Mouse (Mus musculus): ENCODE measurements around the gene Bsg. TPM values are rescaled to one million over a fixed set of nuclear protein-coding genes. Genes with fewer than 3 reads are reported as not detected.

The Bsg gene
- polyA plus RNA-seq, 1 experiment from 2014 or later = 551 TPM

- H3K4me2 ChIP-seq (ENCODE audit: low read depth, low read length, severe bottlenecking) = peak overlapping the region; percentile 73
- peak overlapping the region; percentile 84 for H3K4me3 ChIP-seq (ENCODE audit: low read depth, low read length)
- no peaks in the 10 kb centered on the region for H3K27me3 ChIP-seq (ENCODE audit: control insufficient read depth, insufficient read depth, low read length)
- H3K36me3 ChIP-seq (ENCODE audit: control insufficient read depth, insufficient read depth, low read length) = peaks cover 11% of the 10 kb centered on the region; the same call in 1 of the 2 replicates
- peaks cover 16% of the 10 kb centered on the region for H3K4me1 ChIP-seq (replicated peaks; ENCODE audit: control insufficient read depth, insufficient read depth, low read length)
- no peak overlapping the region for H3K27ac ChIP-seq (ENCODE audit: low read depth, low read length)
- no peaks in the 10 kb centered on the region for H3K9me3 ChIP-seq (ENCODE audit: control insufficient read depth, low read length)
- H3K9ac ChIP-seq (ENCODE audit: low read length) = peak overlapping the region; percentile 92
- ATAC-seq (replicated peaks; ENCODE audit: low FRiP score) (no peak), DNase-seq (ENCODE audit: low spot score) (no peak)
- WGBS = 7% methylated on average over 10 of the region's 10 CpGs
Observed at GRCm38 (mm10) chr10:79704970-79705360, 674 bp downstream of the Bsg start.

GRCm38 (mm10) chr10:79705951-79706350, 1.7 kb downstream of the Bsg start:
- H3K27me3 ChIP-seq (ENCODE audit: control insufficient read depth, insufficient read depth, low read length) = no peaks in the 10 kb centered on the region
- no peaks in the 10 kb centered on the region for H3K9me3 ChIP-seq (ENCODE audit: control insufficient read depth, low read length)
- H3K4me1 ChIP-seq (replicated peaks; ENCODE audit: control insufficient read depth, insufficient read depth, low read length) = peaks cover 16% of the 10 kb centered on the region
- DNase-seq (ENCODE audit: low spot score) = no peak
- ATAC-seq (replicated peaks; ENCODE audit: low FRiP score) = no peak
- 0 out of 2 replicates have a peak overlapping the region, but pooled peaks have one; percentile 32 for H3K9ac ChIP-seq (ENCODE audit: low read length)
- peak overlapping the region; percentile 73; the same call in 1 of the 2 replicates for H3K4me2 ChIP-seq (ENCODE audit: low read depth, low read length, severe bottlenecking)
- no peak overlapping the region for H3K27ac ChIP-seq (ENCODE audit: low read depth, low read length)
- peak overlapping the region; percentile 84; the same call in 1 of the 2 replicates for H3K4me3 ChIP-seq (ENCODE audit: low read depth, low read length)
- 78% methylated on average over 5 of the region's 5 CpGs for WGBS
- peaks cover 15% of the 10 kb centered on the region; the same call in 1 of the 2 replicates for H3K36me3 ChIP-seq (ENCODE audit: control insufficient read depth, insufficient read depth, low read length)

- no peak for DNase-seq (ENCODE audit: low spot score)
- Histone ChIP-seq H3K9ac (ENCODE audit: low read length) (no peak overlapping the region; the same call in 1 of the 2 replicates), H3K27me3 (ENCODE audit: control insufficient read depth, insufficient read depth, low read length) (no peaks in the 10 kb centered on the region), H3K27ac (ENCODE audit: low read depth, low read length) (no peak overlapping the region), H3K4me1 (replicated peaks; ENCODE audit: control insufficient read depth, insufficient read depth, low read length) (peaks cover 16% of the 10 kb centered on the region), H3K36me3 (ENCODE audit: control insufficient read depth, insufficient read depth, low read length) (peaks cover 15% of the 10 kb centered on the region; the same call in 1 of the 2 replicates), H3K4me3 (ENCODE audit: low read depth, low read length) (0 out of 2 replicates have a peak overlapping the region, but pooled peaks have one; percentile 84), H3K9me3 (ENCODE audit: control insufficient read depth, low read length) (no peaks in the 10 kb centered on the region), H3K4me2 (ENCODE audit: low read depth, low read length, severe bottlenecking) (peak overlapping the region; percentile 21; the same call in 1 of the 2 replicates)
- 90% methylated on average over 5 of the region's 5 CpGs for WGBS
- no peak for ATAC-seq (replicated peaks; ENCODE audit: low FRiP score)
Observed at GRCm38 (mm10) chr10:79706406-79707094, 2.3 kb downstream of the Bsg start.

GRCm38 (mm10) chr10:79707162-79707561, 2.9 kb downstream of the Bsg start:
- no peak for DNase-seq (ENCODE audit: low spot score)
- H3K4me2 ChIP-seq (ENCODE audit: low read depth, low read length, severe bottlenecking) = peak overlapping the region; percentile 21; the same call in 1 of the 2 replicates
- no peak overlapping the region for H3K4me3 ChIP-seq (ENCODE audit: low read depth, low read length)
- ATAC-seq (replicated peaks; ENCODE audit: low FRiP score) = no peak
- H3K9me3 ChIP-seq (ENCODE audit: control insufficient read depth, low read length) = no peaks in the 10 kb centered on the region
- H3K27ac ChIP-seq (ENCODE audit: low read depth, low read length) = no peak overlapping the region
- H3K4me1 ChIP-seq (replicated peaks; ENCODE audit: control insufficient read depth, insufficient read depth, low read length) = peaks cover 16% of the 10 kb centered on the region
- WGBS = 91% methylated on average over 1 of the region's 1 CpGs
- no peak overlapping the region for H3K9ac ChIP-seq (ENCODE audit: low read length)
- H3K36me3 ChIP-seq (ENCODE audit: control insufficient read depth, insufficient read depth, low read length) = peaks cover 15% of the 10 kb centered on the region; the same call in 1 of the 2 replicates
- no peaks in the 10 kb centered on the region for H3K27me3 ChIP-seq (ENCODE audit: control insufficient read depth, insufficient read depth, low read length)

- no peak overlapping the region for H3K4me3 ChIP-seq (ENCODE audit: low read depth, low read length)
- ATAC-seq (replicated peaks; ENCODE audit: low FRiP score) = no peak
- no peak overlapping the region for H3K27ac ChIP-seq (ENCODE audit: low read depth, low read length)
- H3K9ac ChIP-seq (ENCODE audit: low read length) = no peak overlapping the region
- DNase-seq (ENCODE audit: low spot score) = no peak
- H3K36me3 ChIP-seq (ENCODE audit: control insufficient read depth, insufficient read depth, low read length) = peaks cover 15% of the 10 kb centered on the region; the same call in 1 of the 2 replicates
- WGBS = 79% methylated on average over 4 of the region's 4 CpGs
- H3K27me3 ChIP-seq (ENCODE audit: control insufficient read depth, insufficient read depth, low read length) = no peaks in the 10 kb centered on the region
- peaks cover 16% of the 10 kb centered on the region for H3K4me1 ChIP-seq (replicated peaks; ENCODE audit: control insufficient read depth, insufficient read depth, low read length)
- H3K9me3 ChIP-seq (ENCODE audit: control insufficient read depth, low read length) = no peaks in the 10 kb centered on the region
- H3K4me2 ChIP-seq (ENCODE audit: low read depth, low read length, severe bottlenecking) = no peak overlapping the region
Observed at GRCm38 (mm10) chr10:79707759-79708158, 3.5 kb downstream of the Bsg start.

GRCm38 (mm10) chr10:79708668-79709067, 4.4 kb downstream of the Bsg start:
- ATAC-seq (replicated peaks; ENCODE audit: low FRiP score) (no peak), DNase-seq (ENCODE audit: low spot score) (no peak)
- H3K4me1 ChIP-seq (replicated peaks; ENCODE audit: control insufficient read depth, insufficient read depth, low read length) = peaks cover 16% of the 10 kb centered on the region
- peaks cover 15% of the 10 kb centered on the region; the same call in 1 of the 2 replicates for H3K36me3 ChIP-seq (ENCODE audit: control insufficient read depth, insufficient read depth, low read length)
- H3K27ac ChIP-seq (ENCODE audit: low read depth, low read length) = no peak overlapping the region
- H3K27me3 ChIP-seq (ENCODE audit: control insufficient read depth, insufficient read depth, low read length) = no peaks in the 10 kb centered on the region
- 94% methylated on average over 21 of the region's 21 CpGs for WGBS
- no peak overlapping the region for H3K4me2 ChIP-seq (ENCODE audit: low read depth, low read length, severe bottlenecking)
- no peaks in the 10 kb centered on the region for H3K9me3 ChIP-seq (ENCODE audit: control insufficient read depth, low read length)
- no peak overlapping the region for H3K4me3 ChIP-seq (ENCODE audit: low read depth, low read length)
- no peak overlapping the region for H3K9ac ChIP-seq (ENCODE audit: low read length)

GRCm38 (mm10) chr10:79709307-79709706, 5.0 kb downstream of the Bsg start:
- H3K9ac ChIP-seq (ENCODE audit: low read length) = no peak overlapping the region
- ATAC-seq (replicated peaks; ENCODE audit: low FRiP score) = no peak
- H3K27me3 ChIP-seq (ENCODE audit: control insufficient read depth, insufficient read depth, low read length) = no peaks in the 10 kb centered on the region
- 86% methylated on average over 7 of the region's 7 CpGs for WGBS
- H3K9me3 ChIP-seq (ENCODE audit: control insufficient read depth, low read length) = no peaks in the 10 kb centered on the region
- no peak overlapping the region for H3K4me2 ChIP-seq (ENCODE audit: low read depth, low read length, severe bottlenecking)
- H3K36me3 ChIP-seq (ENCODE audit: control insufficient read depth, insufficient read depth, low read length) = peaks cover 15% of the 10 kb centered on the region; the same call in 1 of the 2 replicates
- no peak for DNase-seq (ENCODE audit: low spot score)
- H3K4me1 ChIP-seq (replicated peaks; ENCODE audit: control insufficient read depth, insufficient read depth, low read length) = peaks cover 13% of the 10 kb centered on the region
- no peak overlapping the region for H3K27ac ChIP-seq (ENCODE audit: low read depth, low read length)
- no peak overlapping the region for H3K4me3 ChIP-seq (ENCODE audit: low read depth, low read length)

- WGBS = 90% methylated on average over 1 of the region's 1 CpGs
- Histone ChIP-seq H3K4me1 (replicated peaks; ENCODE audit: control insufficient read depth, insufficient read depth, low read length) (peaks cover 4% of the 10 kb centered on the region; the same call in 1 of the 2 replicates), H3K9me3 (ENCODE audit: control insufficient read depth, low read length) (no peaks in the 10 kb centered on the region), H3K4me2 (ENCODE audit: low read depth, low read length, severe bottlenecking) (no peak overlapping the region), H3K27me3 (ENCODE audit: control insufficient read depth, insufficient read depth, low read length) (peaks cover 22% of the 10 kb centered on the region), H3K4me3 (ENCODE audit: low read depth, low read length) (no peak overlapping the region), H3K36me3 (ENCODE audit: control insufficient read depth, insufficient read depth, low read length) (peaks cover 15% of the 10 kb centered on the region; the same call in 1 of the 2 replicates), H3K27ac (ENCODE audit: low read depth, low read length) (no peak overlapping the region), H3K9ac (ENCODE audit: low read length) (no peak overlapping the region)
- no peak for DNase-seq (ENCODE audit: low spot score)
- ATAC-seq (replicated peaks; ENCODE audit: low FRiP score) = peak; percentile 22; the same call in 1 of the 2 replicates
Observed at GRCm38 (mm10) chr10:79712029-79712428, 7.7 kb downstream of the Bsg start.

Measured in forebrain, embryonic 11.5 days (tissue).